Mouse (Mus musculus) heart, adult 11 months (tissue): ENCODE results near the gene Fgfr2.
A peak's percentile ranks its signal among the peaks of the same experiment; 100 is the strongest.
"Not testable (repeated sequence)": the region's sequence is repeated elsewhere in the genome, so short reads cannot be mapped to it uniquely, and the experiment has no call there.

Experiments
- DNase-seq: peaks from one replicate; pipeline ENCODE4 v3.0.0; 2022

The Fgfr2 gene

DNA sequence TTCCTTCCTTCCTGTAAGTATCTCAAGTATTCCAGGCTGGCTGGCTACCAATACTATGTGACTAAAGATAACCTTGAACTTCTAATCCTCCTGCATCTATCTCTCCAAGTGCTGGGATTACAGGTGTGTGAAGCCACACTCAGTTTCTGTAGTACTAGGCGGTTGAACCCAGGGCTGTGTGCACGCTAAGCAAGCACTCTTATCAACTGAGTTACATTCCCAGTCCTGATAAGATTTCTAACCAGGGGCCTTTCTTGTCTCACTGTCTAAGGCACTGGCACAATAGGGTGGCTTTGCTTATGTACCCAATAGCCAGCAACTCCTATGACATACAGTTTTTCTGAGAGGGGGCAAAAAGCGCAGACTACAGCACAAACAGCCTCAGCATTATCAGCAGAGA is 2957.7 kb downstream of the Fgfr2 start:
- no peak for DNase-seq

GRCm38 (mm10) chr7:130162718-130163117 is 2960.4 kb downstream of the Fgfr2 start:
- no peak for DNase-seq

DNA sequence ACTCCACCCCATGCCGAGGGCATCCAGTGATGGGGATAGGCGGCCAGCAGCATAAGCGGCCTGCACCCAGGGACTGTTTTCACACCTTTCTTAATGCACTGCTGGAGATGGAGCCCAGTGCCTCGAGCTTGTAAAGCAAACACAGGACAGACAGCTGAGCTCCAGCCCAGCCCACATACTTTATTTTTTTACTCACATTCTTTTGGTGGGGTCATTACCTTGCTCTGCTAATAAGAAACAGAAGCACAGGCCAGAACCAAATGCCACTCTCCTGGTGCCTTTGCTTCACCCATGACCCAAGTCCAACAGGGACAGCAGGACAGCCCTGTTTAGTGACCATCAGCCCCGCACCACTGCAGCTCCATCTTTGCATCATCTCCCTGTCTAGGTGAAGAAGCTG is 2961.6 kb downstream of the Fgfr2 start:
- no peak for DNase-seq

- no peak for DNase-seq
Observed at GRCm38 (mm10) chr7:130158845-130159244, 2964.3 kb downstream of the Fgfr2 start.

DNA sequence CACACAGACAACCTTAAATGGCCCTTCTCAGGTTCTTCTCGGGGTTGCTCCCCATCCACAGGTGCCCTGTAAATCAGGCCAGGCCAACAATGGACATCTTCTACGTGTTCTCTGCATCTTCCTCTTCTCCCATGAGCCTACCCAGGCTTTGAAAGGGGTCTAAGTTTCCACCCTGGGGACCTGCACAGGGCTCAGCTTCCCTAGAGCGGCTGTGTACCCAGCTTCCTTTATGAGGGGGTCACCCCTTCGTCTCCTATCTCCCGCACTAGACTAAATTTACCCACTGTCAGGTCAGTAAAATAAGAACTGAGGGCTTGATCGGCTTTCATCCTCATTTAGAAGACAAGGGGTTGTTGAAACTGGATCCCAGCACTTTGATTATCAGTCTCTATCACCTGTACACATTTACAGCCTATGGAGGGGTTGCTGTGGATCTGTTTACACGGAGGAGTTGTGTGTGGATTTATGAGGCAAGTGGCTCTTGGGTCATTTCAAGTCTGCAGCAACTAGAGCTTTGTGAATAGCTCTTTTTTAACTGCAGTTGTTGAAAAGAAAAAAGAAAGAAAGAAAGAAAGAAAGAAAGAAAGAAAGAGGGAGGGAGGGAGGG is 2969.7 kb downstream of the Fgfr2 start:
- DNase-seq, result no peak

DNA sequence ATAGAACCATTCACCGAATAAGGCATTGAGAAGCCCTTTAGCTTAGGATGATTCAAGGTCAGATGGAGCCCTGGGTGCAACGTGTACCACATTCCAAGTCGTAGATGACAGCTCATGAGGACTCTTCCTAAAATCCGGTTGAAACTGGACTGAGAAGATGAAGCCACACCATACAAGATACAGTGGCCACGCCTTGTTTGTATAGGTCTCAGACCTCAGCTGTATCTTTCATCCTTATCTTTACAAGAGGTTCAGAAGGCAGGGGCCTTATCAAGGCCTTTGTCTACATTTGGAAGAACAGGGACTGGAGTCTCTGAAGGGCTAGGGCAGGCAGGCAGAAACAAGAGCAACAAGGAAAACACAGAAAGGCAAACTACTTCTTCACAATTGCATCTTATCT is 2974.2 kb downstream of the Fgfr2 start:
- no peak for DNase-seq

GRCm38 (mm10) chr7:130147230-130147629 is 2975.9 kb downstream of the Fgfr2 start:
- no peak for DNase-seq

GRCm38 (mm10) chr7:130145211-130145610 is 2977.9 kb downstream of the Fgfr2 start:
- no peak for DNase-seq

DNA sequence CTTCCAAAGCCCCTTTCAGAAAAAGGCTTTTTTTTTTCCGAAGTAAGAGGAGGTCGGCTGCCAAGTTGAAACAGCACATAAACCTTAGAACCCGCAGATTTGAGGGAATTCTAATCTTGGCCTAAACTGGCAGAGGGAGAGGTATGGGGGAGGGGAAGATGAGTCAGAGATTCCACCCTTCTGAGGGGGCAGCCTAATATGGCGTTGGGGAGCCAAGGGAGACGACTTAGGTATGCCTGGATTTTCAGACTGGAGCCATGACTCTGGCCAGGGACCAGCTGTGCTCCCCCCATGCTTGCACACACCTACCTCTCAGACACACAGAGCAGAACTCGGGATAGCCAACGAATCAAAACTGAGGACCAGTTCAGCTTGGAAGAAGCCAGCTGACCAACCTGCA is 2979.8 kb downstream of the Fgfr2 start:
- DNase-seq, result no peak

DNA sequence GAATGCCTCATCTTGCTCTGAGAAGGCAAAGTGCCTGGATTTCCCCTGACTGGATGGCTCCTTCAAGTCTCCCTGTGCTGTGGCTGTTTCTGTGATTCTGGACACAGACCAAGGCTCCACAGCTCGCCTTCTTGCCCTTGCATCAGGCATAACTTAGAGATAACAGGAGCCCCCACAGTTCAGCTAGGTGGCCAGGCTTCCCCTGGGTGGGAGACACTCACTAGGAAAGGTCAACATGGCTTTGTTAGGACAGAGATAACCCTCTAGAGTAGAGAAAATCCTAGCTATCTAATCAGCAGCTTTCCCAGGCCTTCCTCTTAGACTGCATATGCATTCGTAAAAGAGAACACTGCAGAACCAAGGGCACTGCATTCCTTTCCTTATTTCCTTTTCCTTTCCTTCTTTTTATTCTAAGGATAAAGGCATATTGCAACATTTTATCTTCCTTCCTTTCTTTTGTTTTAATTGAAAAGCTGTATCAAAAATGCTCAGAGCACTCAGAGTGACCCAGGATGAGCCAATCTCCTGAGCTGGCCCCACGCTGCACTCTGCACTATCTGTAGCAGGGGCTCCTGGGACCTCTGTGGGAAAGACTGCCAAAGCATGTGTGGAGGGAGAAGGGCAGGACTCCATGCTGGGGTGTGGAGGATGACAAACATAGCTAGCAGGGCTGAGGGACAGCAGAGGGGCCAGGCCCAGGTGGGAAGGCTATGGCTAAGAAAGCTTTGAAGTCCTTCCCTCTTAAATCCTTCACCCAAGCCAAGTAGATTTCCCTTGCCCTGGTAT is 2981.9 kb downstream of the Fgfr2 start:
- no peak for DNase-seq

DNA sequence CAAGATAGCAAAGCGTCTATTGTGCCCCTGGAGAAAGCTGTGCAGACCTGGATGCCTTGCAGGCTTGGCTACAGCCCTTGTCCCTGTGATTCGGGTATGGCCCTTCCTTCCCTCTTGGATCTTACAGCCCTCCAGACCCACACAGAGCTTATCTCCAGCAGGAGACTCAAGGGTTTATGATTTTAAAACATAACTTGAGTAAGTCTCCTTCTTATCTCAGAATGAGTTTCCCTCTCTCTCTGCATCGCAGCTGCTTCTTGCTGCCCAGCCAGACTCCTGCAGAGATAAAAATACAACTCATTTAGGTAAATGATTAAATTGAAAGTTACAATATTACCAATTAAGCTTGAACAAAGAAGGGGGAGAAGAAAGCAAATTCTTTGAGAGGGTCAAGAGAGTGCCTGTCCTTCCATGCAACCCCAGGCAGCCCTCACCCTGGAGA is 2988.2 kb downstream of the Fgfr2 start:
- DNase-seq, result peak; percentile 22

DNA sequence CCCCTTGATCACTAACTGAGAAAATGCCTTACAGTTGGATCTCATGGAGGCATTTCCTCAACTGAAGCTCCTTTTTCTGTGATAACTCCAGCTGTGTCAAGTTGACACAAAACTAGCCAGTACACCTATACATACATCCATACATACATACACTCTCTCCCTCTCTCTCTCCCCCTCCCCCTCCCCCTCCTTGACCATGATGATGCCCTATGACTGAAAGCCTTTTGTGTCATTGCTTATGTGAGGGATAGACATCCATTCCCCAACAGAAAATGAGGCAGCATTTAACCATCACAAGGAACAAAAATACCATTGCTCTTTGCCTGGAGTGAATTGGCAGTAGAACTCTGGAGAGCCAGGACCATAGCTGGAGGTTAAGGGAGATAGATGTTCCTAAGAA is 2988.7 kb downstream of the Fgfr2 start:
- DNase-seq, result not testable (repeated sequence)

GRCm38 (mm10) chr7:130130226-130130625 is 2992.9 kb downstream of the Fgfr2 start:
- DNase-seq, result peak; percentile 58

DNA sequence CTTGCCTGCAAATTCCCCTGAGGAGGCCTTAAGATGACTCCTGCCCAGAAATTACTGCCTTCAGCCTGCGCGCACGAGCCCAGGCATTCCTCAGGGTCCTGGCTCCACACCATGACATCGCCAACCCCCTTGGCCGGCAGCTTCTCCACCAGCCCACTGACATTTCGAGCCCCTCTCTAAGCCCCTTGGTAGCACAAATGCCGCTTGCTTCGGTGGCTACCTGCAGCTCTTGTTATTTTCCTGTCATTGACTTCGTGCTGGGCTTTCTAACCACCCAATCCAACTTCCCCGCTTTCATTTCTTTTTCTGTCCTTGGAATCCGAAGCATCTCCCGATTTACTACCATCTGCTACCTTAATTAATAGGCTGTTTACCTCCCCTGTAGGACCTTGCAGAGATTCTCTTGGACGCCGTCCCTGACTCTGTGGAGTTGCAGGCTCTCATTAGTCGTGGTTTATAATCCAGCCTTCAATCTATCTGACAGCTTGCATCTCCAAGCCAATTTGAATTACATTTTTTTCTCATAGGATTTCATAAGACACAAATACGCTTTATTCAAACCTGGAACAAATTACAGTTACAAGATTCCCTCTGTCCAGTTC is 2993.7 kb downstream of the Fgfr2 start:
- DNase-seq, result peak; percentile 70

- peak; percentile 57 for DNase-seq
Observed at GRCm38 (mm10) chr7:130121507-130121906, 3001.6 kb downstream of the Fgfr2 start.

DNA sequence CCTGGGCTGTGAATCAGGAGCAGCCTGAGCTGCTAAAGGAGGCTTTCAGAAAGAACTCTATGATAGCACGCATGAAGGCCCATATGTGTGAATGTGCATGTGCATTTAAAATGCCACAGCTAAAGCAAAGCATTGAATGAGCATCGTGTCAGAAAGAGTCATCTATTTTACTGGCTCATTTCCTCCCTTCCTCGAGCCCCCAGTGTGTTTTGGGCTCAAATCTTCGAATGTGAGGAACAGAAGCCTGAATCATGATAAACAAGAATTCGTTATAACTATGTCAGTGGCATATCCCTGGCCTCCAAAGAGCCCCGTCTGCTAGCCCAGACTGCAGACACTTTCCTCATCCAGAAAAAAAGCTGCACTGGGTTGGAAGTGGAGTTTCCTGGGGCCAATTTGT is 3003.7 kb downstream of the Fgfr2 start:
- DNase-seq, result no peak

DNA sequence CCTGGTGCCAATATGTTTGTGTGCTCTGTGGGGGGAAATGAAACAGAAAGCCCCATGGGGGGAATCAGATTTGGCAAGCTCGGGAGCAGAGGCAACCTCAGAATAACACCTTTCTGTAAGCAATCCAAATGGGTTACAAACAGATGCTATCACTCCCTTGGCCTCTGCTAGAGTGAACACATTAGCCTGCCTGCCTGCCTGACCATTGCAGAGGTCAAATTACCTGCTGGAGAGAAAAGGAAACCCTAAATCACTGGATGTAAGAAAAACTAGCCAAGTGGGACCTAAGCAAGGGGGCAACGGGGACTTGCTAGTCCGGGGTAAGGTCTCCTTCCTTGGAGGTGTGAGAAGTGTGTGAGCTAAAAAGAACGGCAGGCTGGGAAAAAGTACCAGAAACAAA is 3004.4 kb downstream of the Fgfr2 start:
- no peak for DNase-seq

GRCm38 (mm10) chr7:130117466-130118123 is 3005.6 kb downstream of the Fgfr2 start:
- DNase-seq, result no peak

DNA sequence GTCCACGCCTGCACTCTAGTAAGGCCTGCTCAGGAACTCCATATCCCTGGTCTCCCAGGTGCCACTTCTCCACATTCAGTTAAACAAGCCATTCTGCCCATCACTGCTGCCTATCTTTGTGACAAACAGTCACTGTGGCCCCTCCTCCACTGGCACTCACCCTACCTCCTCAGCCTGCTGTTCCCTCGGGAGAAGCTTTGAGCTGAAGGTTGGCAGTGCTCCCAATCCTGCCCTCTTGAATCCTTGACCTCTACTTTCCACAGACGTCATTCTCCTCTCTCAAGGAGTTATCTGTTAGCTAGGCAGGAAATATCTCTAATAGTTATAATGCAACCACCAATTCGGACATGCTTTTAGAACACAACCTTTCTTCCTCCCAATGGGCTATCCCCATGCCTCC is 3008.7 kb downstream of the Fgfr2 start:
- DNase-seq, result no peak
